Mouse (Mus musculus) E14TG2a.4 (cell line): ENCODE measurements around the gene Ubald1.

Source experiments
- CTCF ChIP-seq: conservative IDR thresholded peaks from 2 replicates; pipeline ENCODE4 v1.5.1; 2014; ENCODE audit warnings: low read length
- NANOG ChIP-seq: IDR thresholded peaks from 2 replicates; pipeline ENCODE4 v1.6.1; 2014; ENCODE audit warnings: borderline replicate concordance, low read length, mixed read lengths
- POU5F1 ChIP-seq: IDR thresholded peaks from 2 replicates; pipeline ENCODE4 v1.6.1; 2014; ENCODE audit warnings: low read length, borderline replicate concordance

DNA sequence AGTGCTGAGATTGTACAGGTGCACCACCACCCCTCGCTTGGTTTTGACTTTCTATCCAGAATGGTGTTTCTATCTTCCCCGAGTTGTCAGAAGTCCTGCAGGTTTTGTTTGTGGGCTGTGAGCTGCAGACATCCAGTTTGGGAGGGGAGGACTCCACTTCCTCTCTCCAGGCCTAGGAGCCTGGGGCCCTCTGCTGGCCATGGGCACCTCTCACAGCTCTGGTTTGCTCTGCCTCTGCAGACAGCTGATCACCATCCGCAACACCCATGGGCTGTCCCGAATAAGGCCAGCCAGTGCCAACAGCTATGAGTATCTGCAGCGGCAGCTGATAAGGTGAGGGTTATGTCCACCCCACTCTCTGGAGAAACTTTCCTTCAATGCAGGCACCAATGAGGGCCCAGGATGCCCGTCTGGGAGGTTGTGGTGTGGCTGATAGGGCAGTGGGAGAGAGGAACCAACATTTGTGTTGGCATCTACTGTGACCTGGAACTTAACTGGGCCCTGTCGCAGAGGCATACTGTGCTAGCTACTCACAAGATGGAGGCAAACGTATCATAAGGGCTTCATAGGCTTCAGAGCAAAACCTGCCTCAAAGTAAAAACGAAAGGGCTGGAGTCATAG is 17.1 kb downstream of the Ubald1 start:
- TF ChIP-seq CTCF (peak; percentile 43), NANOG (no peak), POU5F1 (no peak)
